Mouse (Mus musculus): Measurements from ENCODE around the gene Gm49387. TPM values are rescaled to one million over a fixed set of nuclear protein-coding genes. Genes with fewer than 3 reads are reported as not detected.

Gm49387 gene
- total RNA-seq, 1 experiment from 2014 or later = not detected

DNA sequence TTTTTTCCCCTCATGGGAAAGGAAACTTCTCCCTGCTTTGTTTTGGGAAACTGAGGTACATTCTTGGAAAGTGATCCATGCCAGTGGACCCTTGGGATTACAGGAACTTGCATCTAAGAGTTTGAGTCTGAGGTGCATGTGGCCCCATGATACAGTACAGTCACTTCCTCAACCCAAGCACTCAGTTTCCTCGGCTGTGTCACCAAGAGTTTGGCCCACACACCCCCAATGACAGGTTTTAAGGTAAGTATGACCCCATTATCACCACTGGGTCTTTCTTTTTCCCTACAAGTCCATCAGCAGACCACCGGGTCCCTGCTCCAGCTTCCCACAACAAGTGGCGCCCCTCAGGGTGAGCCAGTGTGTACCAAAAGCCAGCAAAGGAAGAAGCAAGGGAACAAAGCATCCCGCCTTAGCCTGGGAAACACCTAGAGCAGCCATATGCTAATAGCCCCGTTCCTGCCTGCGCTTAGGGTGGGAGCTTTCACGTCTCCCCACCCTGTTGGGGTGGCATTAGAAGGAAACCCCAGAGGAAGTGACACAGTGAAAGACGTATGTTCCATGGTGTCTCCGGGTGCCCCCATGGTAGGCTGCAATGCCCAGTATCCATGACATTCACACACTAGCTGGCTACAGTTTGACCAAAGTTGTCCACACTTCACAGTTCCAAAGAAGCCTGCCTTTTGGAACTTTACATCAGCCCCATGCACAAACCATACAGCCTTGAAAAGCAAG lies 84.0 kb downstream of the Gm49387 start:
- no peak for ATAC-seq (ENCODE audit: extremely low read depth, insufficient number of reproducible peaks, low FRiP score, poor library complexity, severe bottlenecking)

DNA sequence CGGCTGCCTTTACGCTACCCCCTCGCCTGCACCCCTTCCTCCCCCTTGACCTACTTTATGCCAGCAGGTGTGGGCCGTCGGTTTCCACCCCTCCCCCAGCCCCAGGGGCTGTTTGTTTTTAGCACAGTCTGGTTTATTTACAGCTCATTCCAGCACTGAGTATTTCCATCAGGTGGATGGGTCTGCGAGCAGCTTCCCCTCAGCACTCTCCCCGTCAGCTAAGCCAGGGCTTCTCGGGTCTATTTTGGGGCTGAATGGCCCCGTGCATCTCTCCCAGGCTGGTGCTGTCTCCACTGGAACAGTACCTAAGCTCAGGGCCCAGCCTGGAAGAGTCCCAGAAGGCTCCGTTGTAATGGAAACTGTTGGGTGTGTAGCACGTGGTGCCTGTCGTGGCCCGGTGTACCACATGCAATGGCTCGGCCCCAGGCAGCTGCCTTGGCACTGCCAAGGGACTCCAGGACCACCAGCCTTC lies 84.7 kb downstream of the Gm49387 start:
- ATAC-seq (ENCODE audit: extremely low read depth, insufficient number of reproducible peaks, low FRiP score, poor library complexity, severe bottlenecking) = no peak

DNA sequence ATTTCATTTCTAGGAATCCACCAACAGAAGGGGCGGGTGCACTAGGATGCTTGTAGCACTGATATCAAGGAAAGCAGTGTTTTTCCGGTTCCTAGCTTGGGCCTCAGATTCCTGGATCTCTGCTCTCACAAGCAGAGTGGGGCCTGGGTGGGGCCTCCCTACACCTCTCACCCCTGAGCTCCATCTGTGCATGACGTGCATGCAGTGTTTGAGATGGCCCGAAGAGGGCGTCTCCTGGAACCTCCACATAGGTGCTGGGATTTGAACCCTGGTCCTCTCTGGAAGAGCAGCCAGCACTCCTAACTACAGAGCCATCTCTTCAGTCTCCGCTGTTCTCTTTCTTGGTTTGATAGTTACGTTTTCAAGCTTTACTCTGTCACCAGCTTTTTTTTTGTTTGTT lies 85.7 kb downstream of the Gm49387 start:
- ATAC-seq (ENCODE audit: extremely low read depth, insufficient number of reproducible peaks, low FRiP score, poor library complexity, severe bottlenecking) = no peak

DNA sequence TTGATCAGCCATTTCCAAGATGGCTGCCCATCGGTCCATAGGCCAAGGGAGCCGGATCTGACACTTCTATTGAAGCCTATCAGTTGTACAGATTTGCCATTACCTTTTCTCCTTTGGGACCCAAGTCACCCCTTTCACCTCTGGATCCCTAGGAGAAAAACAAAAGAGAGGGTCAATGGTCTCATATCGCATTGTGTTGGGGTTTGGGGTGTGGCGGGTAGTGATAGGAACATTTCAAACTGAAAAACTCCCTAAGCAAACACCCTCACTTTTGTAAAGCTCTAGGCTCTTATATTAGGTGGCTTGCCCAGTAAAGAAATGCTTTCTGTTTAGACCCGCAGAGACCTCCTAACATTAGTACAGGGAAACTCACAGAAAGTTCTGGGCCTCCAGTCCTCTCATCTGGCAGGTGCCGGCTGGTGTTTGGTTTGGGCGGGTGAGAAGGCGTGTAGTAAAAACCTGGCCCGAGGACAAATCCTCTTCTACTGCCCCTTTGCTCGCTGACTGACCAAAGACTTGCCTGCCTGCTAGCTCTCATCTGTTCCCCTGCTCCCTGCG lies 96.7 kb downstream of the Gm49387 start:
- no peak for ATAC-seq (ENCODE audit: extremely low read depth, insufficient number of reproducible peaks, low FRiP score, poor library complexity, severe bottlenecking)

DNA sequence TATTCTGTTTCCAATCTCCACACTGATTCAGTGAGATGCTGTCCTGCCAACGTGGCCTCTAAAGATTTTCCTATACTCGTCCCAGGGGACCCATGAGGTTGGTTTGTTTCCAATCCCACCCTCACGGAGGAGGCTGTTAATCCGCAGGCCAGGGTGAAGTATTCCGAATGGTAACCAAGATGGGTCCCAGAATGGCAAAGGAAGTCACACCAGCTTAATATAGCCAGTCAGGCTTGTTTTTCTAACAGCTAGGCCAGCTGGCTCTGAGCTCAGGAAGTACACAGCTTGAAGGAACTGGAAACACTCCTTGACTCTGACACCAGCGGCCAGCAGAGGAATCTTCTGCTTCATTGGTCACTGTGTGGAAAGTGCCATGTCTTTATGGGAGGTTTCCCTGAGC lies 103.4 kb downstream of the Gm49387 start:
- no peak for ATAC-seq (ENCODE audit: extremely low read depth, insufficient number of reproducible peaks, low FRiP score, poor library complexity, severe bottlenecking)

DNA sequence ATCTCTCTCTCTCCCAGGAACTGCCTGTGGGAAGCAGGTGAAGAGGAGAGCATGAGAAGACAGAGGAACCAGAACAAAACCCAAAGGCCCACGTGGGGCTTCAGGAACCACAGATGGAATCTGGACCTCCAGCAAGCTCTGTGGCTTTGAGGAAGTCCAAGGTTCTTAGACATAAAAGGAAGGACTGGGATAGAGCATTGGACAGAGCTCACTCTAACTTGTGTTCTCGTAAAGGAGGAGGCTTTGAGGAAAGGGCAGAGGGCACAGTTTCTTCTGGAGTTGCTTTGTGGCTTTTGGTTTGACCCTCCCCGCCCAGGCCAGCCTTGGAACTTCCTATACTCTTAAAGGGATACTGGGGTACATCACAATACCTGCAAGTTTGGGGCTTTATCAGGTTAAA lies 108.0 kb downstream of the Gm49387 start:
- ATAC-seq (ENCODE audit: extremely low read depth, insufficient number of reproducible peaks, low FRiP score, poor library complexity, severe bottlenecking) = no peak

DNA sequence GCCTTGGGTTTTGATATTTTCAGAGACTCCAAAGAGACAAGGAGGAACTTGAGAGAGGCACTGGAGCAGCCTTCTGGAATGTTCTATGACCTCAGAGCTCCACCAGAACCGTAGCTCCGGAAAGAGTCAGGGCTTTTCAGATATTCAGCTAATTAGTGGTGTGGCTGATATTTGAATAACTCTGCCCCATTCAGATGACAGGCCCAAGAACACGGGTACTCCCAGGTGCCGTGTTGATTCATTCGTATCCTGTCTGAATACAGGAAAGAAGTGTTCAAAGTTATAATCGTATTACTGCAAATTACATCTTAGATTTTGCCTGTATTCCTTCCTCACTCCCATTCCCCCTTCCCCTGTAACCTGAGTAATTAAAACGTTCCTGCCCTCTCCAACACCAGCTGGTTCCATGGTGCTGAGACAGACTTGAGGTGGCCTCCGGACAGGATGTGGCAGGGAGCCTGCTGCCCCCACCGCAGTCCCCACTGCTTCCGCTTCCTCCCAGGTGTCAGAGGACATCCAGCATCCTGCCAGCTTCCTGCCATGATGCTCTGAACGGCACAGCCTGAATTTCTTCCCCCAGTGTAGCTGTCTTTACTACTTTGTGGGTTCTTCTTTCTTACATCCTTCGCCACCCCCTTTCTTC lies 109.1 kb downstream of the Gm49387 start:
- peak; percentile 91 for ATAC-seq (ENCODE audit: extremely low read depth, insufficient number of reproducible peaks, low FRiP score, poor library complexity, severe bottlenecking)

DNA sequence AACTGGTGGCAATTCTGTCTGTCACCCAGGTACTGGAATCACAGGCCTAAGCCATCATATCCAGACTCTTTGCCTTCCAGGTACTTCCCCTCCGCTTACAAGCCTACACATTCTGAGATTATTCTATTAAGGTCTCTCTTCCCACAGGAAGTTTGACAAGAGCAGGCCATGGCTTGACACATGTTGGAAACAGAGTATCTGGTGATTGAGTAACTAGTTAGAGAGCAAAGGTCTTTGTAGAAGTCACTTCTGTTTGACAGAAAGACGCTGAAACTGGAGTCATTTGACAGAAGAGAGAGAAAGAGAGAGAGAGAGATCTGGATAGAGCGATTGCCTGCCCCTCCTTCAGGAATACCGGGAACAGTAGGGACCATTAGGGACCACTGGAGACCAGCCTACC lies 109.8 kb downstream of the Gm49387 start:
- ATAC-seq (ENCODE audit: extremely low read depth, insufficient number of reproducible peaks, low FRiP score, poor library complexity, severe bottlenecking) = no peak

DNA sequence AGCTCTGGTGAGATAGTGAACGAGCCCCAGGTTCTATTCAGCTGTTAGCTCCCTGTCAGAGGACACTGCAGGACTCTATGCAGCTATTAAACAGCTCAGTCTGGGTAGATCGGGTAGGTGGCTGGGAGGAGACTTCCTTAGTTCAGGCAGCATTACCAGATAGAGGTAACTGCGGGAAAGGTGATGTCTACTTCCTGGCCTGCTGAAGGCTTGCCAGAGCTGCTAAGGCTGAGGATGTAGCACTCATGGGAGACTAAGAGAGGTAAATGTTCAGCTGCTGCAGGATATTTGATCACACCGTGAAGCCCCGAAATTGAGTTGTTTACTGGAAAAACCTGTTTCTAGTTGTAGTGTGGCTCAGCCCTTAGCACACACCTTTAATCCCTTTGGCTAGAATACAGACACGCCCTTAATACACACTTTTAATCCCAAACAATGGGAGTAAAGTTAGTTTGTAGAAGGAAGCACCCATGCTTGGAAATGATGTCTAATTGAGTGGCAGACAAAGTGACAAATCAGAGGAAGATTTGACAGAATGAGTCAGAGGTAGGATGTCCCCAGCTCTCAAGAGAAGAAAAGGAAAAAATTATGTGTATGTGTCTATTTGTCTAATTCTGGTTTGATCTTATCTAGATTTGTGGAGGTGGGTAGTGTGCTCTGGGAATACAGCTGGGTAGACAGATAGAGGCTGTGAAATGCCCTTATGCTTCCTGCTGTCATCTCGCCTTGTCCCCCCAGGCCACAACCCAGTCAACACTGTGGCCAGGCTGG lies 115.5 kb downstream of the Gm49387 start:
- ATAC-seq (ENCODE audit: extremely low read depth, insufficient number of reproducible peaks, low FRiP score, poor library complexity, severe bottlenecking) = no peak

DNA sequence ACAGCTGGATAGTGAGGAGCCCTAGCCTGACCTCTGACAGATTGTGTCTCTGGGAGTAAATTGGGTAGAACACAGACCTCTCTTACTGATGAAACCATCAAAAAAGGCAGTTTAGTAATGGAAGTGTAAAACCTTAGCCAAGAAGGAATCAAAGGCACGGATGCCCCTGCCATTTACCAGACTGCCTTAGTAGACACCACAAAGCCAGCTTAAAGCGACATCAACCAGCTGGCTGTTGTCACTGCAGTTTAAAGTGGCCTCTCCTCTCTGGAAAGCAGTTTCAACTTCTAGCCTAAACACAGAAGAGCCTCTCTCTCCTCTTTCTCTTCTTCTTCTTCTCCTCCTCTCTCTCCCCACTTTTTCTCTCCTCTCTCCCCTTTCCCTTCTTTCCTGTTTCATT lies 119.4 kb downstream of the Gm49387 start:
- ATAC-seq (ENCODE audit: extremely low read depth, insufficient number of reproducible peaks, low FRiP score, poor library complexity, severe bottlenecking) = no peak

DNA sequence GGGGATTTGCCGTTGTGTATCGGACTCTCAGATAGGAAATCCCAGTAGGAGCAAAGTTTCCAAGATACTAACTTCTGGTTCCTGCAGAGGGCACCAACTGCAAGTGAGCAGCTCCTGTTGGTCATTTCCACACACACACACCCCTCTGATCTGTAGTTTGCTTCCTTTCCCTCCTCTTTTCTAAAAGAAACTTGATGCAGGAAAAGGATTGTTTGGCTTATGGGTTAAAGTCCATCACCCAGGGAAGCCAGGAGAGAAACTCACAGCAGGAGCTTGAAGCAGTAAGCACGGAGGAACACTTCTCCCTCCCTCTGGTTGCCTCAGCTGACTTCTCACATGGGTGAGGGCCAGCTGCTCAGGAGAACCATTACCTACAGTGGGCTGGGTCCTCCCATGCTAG lies 121.5 kb downstream of the Gm49387 start:
- ATAC-seq (ENCODE audit: extremely low read depth, insufficient number of reproducible peaks, low FRiP score, poor library complexity, severe bottlenecking) = no peak

DNA sequence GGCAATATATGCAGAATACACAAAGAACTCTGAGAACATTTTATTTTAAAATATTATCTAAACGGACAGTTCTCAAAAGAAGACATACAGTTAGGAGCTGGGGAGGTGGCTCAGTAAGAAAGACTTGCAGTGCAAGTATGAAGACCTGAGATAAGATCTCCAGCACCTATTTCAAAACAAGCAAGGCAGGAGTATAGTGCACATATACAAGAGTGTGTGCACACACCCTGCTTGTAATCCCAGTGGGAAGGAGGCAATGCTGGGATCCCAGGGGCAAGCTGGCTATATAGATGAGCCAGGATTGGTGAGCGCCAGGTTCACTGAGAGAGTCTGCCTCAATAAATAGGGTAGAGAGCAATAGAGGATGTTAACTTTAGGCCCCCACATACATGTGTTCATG lies 124.8 kb downstream of the Gm49387 start:
- no peak for ATAC-seq (ENCODE audit: extremely low read depth, insufficient number of reproducible peaks, low FRiP score, poor library complexity, severe bottlenecking)

DNA sequence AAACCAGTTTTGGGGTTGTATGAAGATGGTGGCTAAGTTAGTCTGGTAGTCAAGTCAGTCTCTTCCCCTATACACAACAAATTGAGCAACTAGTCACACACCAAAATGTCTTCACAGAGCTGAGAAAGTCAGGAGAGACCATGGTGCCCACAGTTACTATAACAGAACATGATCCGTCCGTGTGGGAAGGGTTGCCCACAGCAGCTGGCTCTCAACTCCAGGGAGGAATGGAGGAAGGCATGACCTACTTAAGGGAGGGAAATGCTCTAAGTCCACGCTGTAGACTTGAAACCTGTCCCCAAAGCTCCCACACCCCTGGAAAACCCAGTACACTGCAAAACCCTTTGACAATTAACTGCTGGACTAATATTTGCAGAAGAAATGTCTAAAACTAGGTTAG lies 130.4 kb downstream of the Gm49387 start:
- no peak for ATAC-seq (ENCODE audit: extremely low read depth, insufficient number of reproducible peaks, low FRiP score, poor library complexity, severe bottlenecking)

DNA sequence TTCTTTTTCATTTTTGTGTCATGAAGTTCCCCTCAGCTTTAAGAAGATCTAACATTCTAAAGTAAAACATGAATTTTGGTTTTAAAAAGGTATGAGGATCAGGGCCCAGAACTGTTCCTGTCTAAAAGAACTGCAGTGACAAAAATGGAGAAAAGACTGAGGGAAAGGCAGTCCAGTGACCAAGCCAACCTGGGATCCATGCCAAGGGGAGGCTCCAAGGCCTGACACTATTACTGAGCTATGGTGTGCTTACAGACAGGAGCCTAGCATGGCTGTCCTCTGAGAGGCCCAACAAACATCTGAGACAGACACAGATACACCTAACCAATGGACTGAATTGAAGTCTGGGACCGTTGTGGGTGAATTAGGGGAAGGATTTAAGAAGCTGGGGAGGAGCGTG lies 130.8 kb downstream of the Gm49387 start:
- no peak for ATAC-seq (ENCODE audit: extremely low read depth, insufficient number of reproducible peaks, low FRiP score, poor library complexity, severe bottlenecking)

DNA sequence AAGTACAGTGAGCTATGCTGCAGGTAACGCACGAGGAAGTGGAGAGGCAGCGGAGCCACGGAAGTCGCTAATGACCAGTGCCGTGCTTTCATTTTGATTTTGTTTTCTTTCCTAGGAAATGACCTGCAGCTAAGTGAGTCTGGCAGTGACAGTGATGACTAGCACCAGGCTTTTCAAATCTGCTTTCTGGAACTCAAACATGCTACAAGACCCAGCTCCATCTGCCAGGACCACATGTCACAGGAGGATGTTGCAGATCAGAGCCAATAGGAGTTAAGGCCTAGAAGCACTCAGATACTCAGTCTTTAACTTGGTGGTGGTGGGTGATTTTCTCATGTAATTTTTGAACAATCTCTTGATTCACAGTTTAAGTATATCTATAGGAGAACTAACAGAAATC lies 134.2 kb downstream of the Gm49387 start:
- no peak for ATAC-seq (ENCODE audit: extremely low read depth, insufficient number of reproducible peaks, low FRiP score, poor library complexity, severe bottlenecking)

DNA sequence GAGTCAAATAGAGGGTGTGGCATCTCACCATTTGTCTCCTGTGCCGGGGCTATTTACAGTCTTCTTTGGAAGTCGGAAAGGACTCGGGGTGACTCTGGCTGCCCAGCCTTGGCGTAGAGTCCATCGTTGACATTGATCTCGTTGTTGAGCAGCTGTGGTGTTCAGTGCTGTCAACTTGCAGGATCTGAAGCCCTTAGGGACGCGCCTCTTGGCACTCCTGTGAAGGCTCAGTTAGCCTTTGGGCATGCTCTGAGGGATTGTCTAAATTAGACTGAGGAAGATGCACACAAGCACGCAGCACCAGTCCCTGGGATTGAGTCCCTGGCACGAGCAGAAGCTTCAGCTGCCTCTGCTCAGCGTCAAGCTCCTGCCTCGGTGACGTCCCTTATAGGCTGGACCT lies 137.3 kb downstream of the Gm49387 start:
- ATAC-seq (ENCODE audit: extremely low read depth, insufficient number of reproducible peaks, low FRiP score, poor library complexity, severe bottlenecking) = no peak
